22 mouse cellular contexts compared by ENCODE assay signal in genomic region chr3:130473970-130474369, GRCm38 (mm10).
DNase-seq lines count a peak whose midpoint lies in the region; ATAC-seq and TF ChIP-seq lines count a peak whose summit lies in the region.
"Had no signal": no experiment of that assay in that cellular context is flagged by ENCODE, and none has a peak within 500 bp of the region (broad histone marks: within the 10 kb centered on the region; RNA-seq: fewer than 3 reads in every experiment).

No protein-coding gene starts in this region.

- TF ChIP-seq CTCF in kidney, postnatal 0 days (IDR thresholded peaks at IDR 0.05; ENCODE audit: low read depth): no peak
- no peak for TF ChIP-seq CTCF in lung, postnatal 0 days (IDR thresholded peaks at IDR 0.05)

- H3K4me3 ChIP-seq in kidney, postnatal 0 days (replicated peaks; ENCODE audit: low read depth, low read length): no peak overlapping the region
- no peak overlapping the region for H3K4me3 ChIP-seq in lung, postnatal 0 days (ENCODE audit: low read depth, low read length)
- H3K4me3 ChIP-seq in hindbrain, embryonic 13.5 days: no peak overlapping the region
- H3K4me3 ChIP-seq: embryonic facial prominence, embryonic 12.5 days; forebrain, embryonic 12.5 days; heart, embryonic 13.5 days had no signal

- no peaks in the 10 kb centered on the region for H3K36me3 ChIP-seq in kidney, postnatal 0 days (ENCODE audit: insufficient read depth, low read length)
- no peaks in the 10 kb centered on the region for H3K36me3 ChIP-seq in lung, postnatal 0 days (ENCODE audit: insufficient read depth, low read length)
- no peaks in the 10 kb centered on the region for H3K36me3 ChIP-seq in hindbrain, embryonic 13.5 days
- H3K36me3 ChIP-seq: embryonic facial prominence, embryonic 12.5 days; forebrain, embryonic 12.5 days; G1E; heart, embryonic 13.5 days had no signal

- DNase-seq in embryo, embryonic 10 days (ENCODE audit: low spot score): peak; percentile 70
- no peak for DNase-seq in embryo, embryonic 9.5 days (ENCODE audit: extremely low spot score)
- peak; percentile 6 for DNase-seq in kidney, postnatal 0 days (ENCODE audit: low spot score)
- DNase-seq in kidney, postnatal 36 days: no peak
- DNase-seq in lung, postnatal 0 days (ENCODE audit: low spot score): no peak
- no peak for DNase-seq in lung, postnatal 4 days
- no peak for DNase-seq in spleen, postnatal 4 days (ENCODE audit: low spot score in 2 of 2)
- DNase-seq: adrenal gland, adult 8-10 months; adrenal gland, postnatal 36 days; B cell, adult 2 months; cerebellum, adult 2 months; cerebellum, postnatal 10 days; gastrocnemius, postnatal 14 days; heart, postnatal 36 days had no signal

- ATAC-seq in kidney, postnatal 0 days (replicated peaks; ENCODE audit: low FRiP score, low read depth): no peak
- ATAC-seq in lung, postnatal 0 days: no peak
- no peak for ATAC-seq in hindbrain, embryonic 13.5 days (ENCODE audit: low FRiP score)
- ATAC-seq: CD4-positive, CD25-positive, alpha-beta regulatory T cell, adult 4 months; forebrain, embryonic 16.5 days; hindbrain, embryonic 16.5 days had no signal

- H3K27me3 ChIP-seq in kidney, postnatal 0 days (ENCODE audit: insufficient read depth, low read length): no peaks in the 10 kb centered on the region
- H3K27me3 ChIP-seq in lung, postnatal 0 days (replicated peaks; ENCODE audit: insufficient read depth, low read length): no peaks in the 10 kb centered on the region
- no peaks in the 10 kb centered on the region for H3K27me3 ChIP-seq in hindbrain, embryonic 13.5 days
- H3K27me3 ChIP-seq: embryonic facial prominence, embryonic 12.5 days; forebrain, embryonic 12.5 days; heart, embryonic 13.5 days had no signal

- H3K4me2 ChIP-seq in kidney, postnatal 0 days (ENCODE audit: low read length): no peak overlapping the region
- H3K4me2 ChIP-seq in lung, postnatal 0 days (replicated peaks; ENCODE audit: low read depth, low read length): peak overlapping the region; percentile 12; the same call in 1 of the 2 replicates
- no peak overlapping the region for H3K4me2 ChIP-seq in hindbrain, embryonic 13.5 days
- H3K4me2 ChIP-seq: embryonic facial prominence, embryonic 12.5 days; forebrain, embryonic 12.5 days; heart, embryonic 13.5 days had no signal

- H3K9me3 ChIP-seq in kidney, postnatal 0 days (replicated peaks; ENCODE audit: low read length): no peaks in the 10 kb centered on the region
- H3K9me3 ChIP-seq in lung, postnatal 0 days (ENCODE audit: low read length): no peaks in the 10 kb centered on the region
- H3K9me3 ChIP-seq in hindbrain, embryonic 13.5 days: no peaks in the 10 kb centered on the region
- H3K9me3 ChIP-seq: embryonic facial prominence, embryonic 12.5 days; forebrain, embryonic 12.5 days; heart, embryonic 13.5 days had no signal

- no peak overlapping the region for H3K27ac ChIP-seq in kidney, postnatal 0 days
- no peak overlapping the region for H3K27ac ChIP-seq in lung, postnatal 0 days (ENCODE audit: low read length)
- H3K27ac ChIP-seq in hindbrain, embryonic 13.5 days: no peak overlapping the region
- H3K27ac ChIP-seq: embryonic facial prominence, embryonic 12.5 days; forebrain, embryonic 12.5 days; heart, embryonic 13.5 days had no signal

- no peak for TF ChIP-seq EP300 in lung, postnatal 0 days (IDR thresholded peaks at IDR 0.05)

- H3K9ac ChIP-seq in kidney, postnatal 0 days (ENCODE audit: low read depth, low read length): no peak overlapping the region
- H3K9ac ChIP-seq in lung, postnatal 0 days (replicated peaks; ENCODE audit: low read depth): no peak overlapping the region
- no peak overlapping the region for H3K9ac ChIP-seq in hindbrain, embryonic 13.5 days
- H3K9ac ChIP-seq: embryonic facial prominence, embryonic 12.5 days; forebrain, embryonic 12.5 days; heart, embryonic 13.5 days had no signal

- no peaks in the 10 kb centered on the region for H3K4me1 ChIP-seq in kidney, postnatal 0 days (replicated peaks; ENCODE audit: insufficient read depth, low read length)
- peaks cover 5% of the 10 kb centered on the region; the same call in 1 of the 2 replicates for H3K4me1 ChIP-seq in lung, postnatal 0 days (ENCODE audit: insufficient read depth, low read depth, low read length)
- no peaks in the 10 kb centered on the region for H3K4me1 ChIP-seq in hindbrain, embryonic 13.5 days (replicated peaks)
- H3K4me1 ChIP-seq: forebrain, embryonic 12.5 days had no signal

- 22% methylated on average over 7 of the region's 7 CpGs for WGBS in kidney, postnatal 0 days
- 31% methylated on average over 7 of the region's 7 CpGs for WGBS in lung, postnatal 0 days
- WGBS in hindbrain, embryonic 13.5 days: 87% methylated on average over 7 of the region's 7 CpGs

Comparison
In these comparisons a context has a peak if more than half of its experiments do, and no peak if none do; other contexts are left out.
1. DNase-seq: peak in embryo, embryonic 10 days (single experiment) and kidney, postnatal 0 days (single experiment); none in embryo, embryonic 9.5 days (single experiment), kidney, postnatal 36 days (0 of 2), lung, postnatal 0 days (single experiment), lung, postnatal 4 days (0 of 2) and spleen, postnatal 4 days (0 of 2).